Mouse (Mus musculus) left cerebral cortex, postnatal 10 days (tissue): ENCODE measurements around the gene Klkb1. TPM values are rescaled to one million over a fixed set of nuclear protein-coding genes. Genes with fewer than 3 reads are reported as not detected.

ENCODE experiments used
- DNase-seq, 2 experiments: peaks; one replicate each; pipeline ENCODE4 v3.0.0; 2021 to 2022; ENCODE audit warnings: low spot score in 2 of 2, mixed read lengths in 1 of 2; ENCODE audit errors: extremely low spot score in 1 of 2
- intact Hi-C: fragments of 180-260 bp; cut with DNase I; formaldehyde crosslinking; loops from one replicate; pipeline ENCODE4 v1.15.1; 2025
- total RNA-seq, 2 experiments: library from RNA; stranded (reverse); gene quantifications; 2 replicates each; pipeline ENCODE4 v1.2.3; 2021

Gene Klkb1
- total RNA-seq, 2 experiments from 2014 or later: 0.06 TPM; not detected in 1

DNA sequence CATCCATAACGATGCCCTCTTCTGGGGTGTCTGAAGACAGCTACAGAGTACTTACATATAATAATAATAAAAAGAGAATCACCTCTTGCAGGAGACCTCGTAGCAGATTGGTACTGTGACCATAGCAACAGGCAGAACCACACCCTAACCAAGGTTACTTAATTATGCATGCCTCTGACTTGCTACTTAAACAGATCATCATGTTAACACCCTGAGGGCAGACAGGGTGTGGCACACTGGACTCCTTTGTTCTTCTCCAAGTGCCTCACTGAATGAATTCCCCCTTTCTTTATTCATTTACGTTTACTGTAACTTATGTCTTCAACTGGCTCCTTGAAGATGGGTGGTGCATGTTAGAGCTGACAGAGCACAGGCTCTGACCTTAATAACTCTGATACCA, 61.4 kb downstream of the Klkb1 start:
- intact Hi-C loops: no loop called here

More for the DNA sequence above, 61.4 kb downstream of the Klkb1 start:
- no peak for DNase-seq

Other genes with a start within 250 kb of the Klkb1 start
- not detected for gene Mtnr1a, start 225.7 kb downstream of the Klkb1 start, total RNA-seq
- gene F11, start 32.8 kb downstream of the Klkb1 start, total RNA-seq: not detected
- gene Gm45753, start 13.6 kb upstream of the Klkb1 start, total RNA-seq: not detected
- 1 to 10 TPM; 3.5 to 3.8 TPM for gene Cyp4v3, start 38.4 kb upstream of the Klkb1 start, total RNA-seq
- gene Fam149a, start 87.4 kb upstream of the Klkb1 start, total RNA-seq: 10 to 100 TPM; 27.7 to 32.0 TPM
- gene Tlr3, start 116.2 kb upstream of the Klkb1 start, total RNA-seq: 1 to 10 TPM; 3.5 to 4.3 TPM
- gene Sorbs2, start 212.9 kb upstream of the Klkb1 start, total RNA-seq: 100 to 1,000 TPM; 188 to 191 TPM